29 mouse cellular contexts compared by ENCODE assay signal in the genomic region with DNA sequence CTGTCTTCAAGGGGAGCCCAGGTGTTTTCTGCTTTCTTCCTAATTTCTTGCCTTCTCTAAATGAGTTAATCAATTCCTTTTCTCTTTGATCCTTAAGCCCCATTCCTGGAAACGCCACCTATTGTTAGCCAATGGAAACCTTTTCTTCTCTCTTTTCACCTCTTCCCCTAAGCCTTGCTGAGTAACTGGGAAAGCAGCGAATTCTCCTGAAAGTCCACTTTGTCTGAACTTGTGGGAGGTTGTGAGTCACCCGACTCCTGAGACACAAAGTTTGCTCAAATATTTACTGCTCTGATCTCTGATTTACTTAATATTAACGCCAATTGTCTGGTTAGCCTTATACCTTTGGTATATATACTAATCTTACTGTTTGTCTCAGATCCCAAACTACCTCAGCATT.
DNase-seq lines count a peak whose midpoint lies in the region; ATAC-seq and TF ChIP-seq lines count a peak whose summit lies in the region.
"Had no signal": no experiment of that assay in that cellular context is flagged by ENCODE, and none has a peak within 500 bp of the region (broad histone marks: within the 10 kb centered on the region; RNA-seq: fewer than 3 reads in every experiment).

No protein-coding gene starts in this region.

- no peak overlapping the region for H3K4me3 ChIP-seq in forebrain, postnatal 0 days (ENCODE audit: low read depth, low read length)
- no peak overlapping the region for H3K4me3 ChIP-seq in forebrain, embryonic 13.5 days
- no peak overlapping the region for H3K4me3 ChIP-seq in stomach, embryonic 15.5 days (replicated peaks)
- no peak overlapping the region for H3K4me3 ChIP-seq in liver, embryonic 11.5 days (ENCODE audit: low read depth, low read length)
- H3K4me3 ChIP-seq: forebrain, embryonic 10.5 days; heart, embryonic 15.5 days; left cerebral cortex, adult 2 months; midbrain, embryonic 13.5 days had no signal

- 0 out of 2 replicates have a peak, but pooled peaks have one; percentile 2 for TF ChIP-seq CTCF in forebrain, postnatal 0 days (IDR thresholded peaks at IDR 0.05; ENCODE audit: low read depth)

- WGBS in forebrain, postnatal 0 days: 17% methylated on average over 4 of the region's 4 CpGs
- WGBS in forebrain, embryonic 13.5 days: 11% methylated on average over 4 of the region's 4 CpGs
- WGBS in stomach, embryonic 15.5 days: 31% methylated on average over 4 of the region's 4 CpGs
- 53% methylated on average over 4 of the region's 4 CpGs for WGBS in liver, embryonic 11.5 days

- H3K9me3 ChIP-seq in forebrain, postnatal 0 days (ENCODE audit: low read length): no peaks in the 10 kb centered on the region
- H3K9me3 ChIP-seq in forebrain, embryonic 13.5 days (replicated peaks): no peaks in the 10 kb centered on the region
- H3K9me3 ChIP-seq in stomach, embryonic 15.5 days: no peaks in the 10 kb centered on the region
- H3K9me3 ChIP-seq in liver, embryonic 11.5 days (ENCODE audit: control insufficient read depth, low read length): no peaks in the 10 kb centered on the region
- H3K9me3 ChIP-seq: forebrain, embryonic 10.5 days; heart, embryonic 15.5 days; midbrain, embryonic 13.5 days had no signal

- no peak overlapping the region for H3K27ac ChIP-seq in forebrain, postnatal 0 days (ENCODE audit: low read depth, low read length)
- no peak overlapping the region for H3K27ac ChIP-seq in forebrain, embryonic 13.5 days
- peak overlapping the region; percentile 61; the same call in 1 of the 2 replicates for H3K27ac ChIP-seq in stomach, embryonic 15.5 days
- H3K27ac ChIP-seq in liver, embryonic 11.5 days (ENCODE audit: low read depth, low read length): no peak overlapping the region
- H3K27ac ChIP-seq: forebrain, embryonic 10.5 days; heart, embryonic 15.5 days; hindbrain, embryonic 14.5 days; left cerebral cortex, adult 2 months; liver, embryonic 14.5 days; midbrain, embryonic 13.5 days had no signal

- no peaks in the 10 kb centered on the region for H3K4me1 ChIP-seq in forebrain, postnatal 0 days (ENCODE audit: insufficient read depth)
- no peaks in the 10 kb centered on the region for H3K4me1 ChIP-seq in forebrain, embryonic 13.5 days
- no peaks in the 10 kb centered on the region for H3K4me1 ChIP-seq in stomach, embryonic 15.5 days
- no peaks in the 10 kb centered on the region for H3K4me1 ChIP-seq in liver, embryonic 11.5 days (replicated peaks; ENCODE audit: control insufficient read depth, insufficient read depth, low read length)
- H3K4me1 ChIP-seq: heart, embryonic 15.5 days; midbrain, embryonic 13.5 days had no signal

- H3K27me3 ChIP-seq in forebrain, postnatal 0 days (ENCODE audit: insufficient read depth, low read length): no peaks in the 10 kb centered on the region
- no peaks in the 10 kb centered on the region for H3K27me3 ChIP-seq in forebrain, embryonic 13.5 days
- H3K27me3 ChIP-seq in stomach, embryonic 15.5 days (replicated peaks): no peaks in the 10 kb centered on the region
- no peaks in the 10 kb centered on the region for H3K27me3 ChIP-seq in liver, embryonic 11.5 days (replicated peaks; ENCODE audit: control insufficient read depth, insufficient read depth, low read length)
- H3K27me3 ChIP-seq: CH12.LX; heart, embryonic 15.5 days; midbrain, embryonic 13.5 days had no signal

- DNase-seq in forebrain, postnatal 0 days: no peak
- DNase-seq in 3T3-L1 (ENCODE audit: low read depth, low spot score) (peak; percentile 61), R1 (ENCODE audit: low read depth, low spot score) (peak; percentile 21)
- no peak for DNase-seq in adrenal gland, postnatal 10 days
- no peak for DNase-seq in liver, embryonic 11.5 days (ENCODE audit: low spot score)
- no peak for DNase-seq in retina, embryonic 14.5 days (ENCODE audit: low spot score)
- DNase-seq: adrenal gland, adult 8-10 months; B cell, adult 2 months; cerebellum, adult 18-20 months; cerebellum, postnatal 14 days; gastrocnemius, postnatal 36 days; heart, postnatal 36 days; kidney, postnatal 25 days; lung, embryonic 14.5 days; right cerebral cortex, postnatal 14 days; spleen, adult 18-20 months; thymus, adult 18-20 months; thymus, postnatal 4 days had no signal

- no peaks in the 10 kb centered on the region for H3K36me3 ChIP-seq in forebrain, postnatal 0 days (ENCODE audit: insufficient read depth)
- H3K36me3 ChIP-seq in forebrain, embryonic 13.5 days (ENCODE audit: poor library complexity, severe bottlenecking): no peaks in the 10 kb centered on the region
- H3K36me3 ChIP-seq in stomach, embryonic 15.5 days: no peaks in the 10 kb centered on the region
- H3K36me3 ChIP-seq in liver, embryonic 11.5 days (ENCODE audit: control insufficient read depth, insufficient read depth, low read length): no peaks in the 10 kb centered on the region
- H3K36me3 ChIP-seq: forebrain, embryonic 10.5 days; heart, embryonic 15.5 days; midbrain, embryonic 13.5 days had no signal

- no peak overlapping the region for H3K4me2 ChIP-seq in forebrain, postnatal 0 days (ENCODE audit: low read depth)
- H3K4me2 ChIP-seq in forebrain, embryonic 13.5 days: no peak overlapping the region
- no peak overlapping the region for H3K4me2 ChIP-seq in stomach, embryonic 15.5 days
- no peak overlapping the region for H3K4me2 ChIP-seq in liver, embryonic 11.5 days
- H3K4me2 ChIP-seq: heart, embryonic 15.5 days; hindbrain, embryonic 14.5 days; lung, embryonic 14.5 days; midbrain, embryonic 13.5 days had no signal

- H3K9ac ChIP-seq in forebrain, postnatal 0 days: no peak overlapping the region
- no peak overlapping the region for H3K9ac ChIP-seq in forebrain, embryonic 13.5 days
- no peak overlapping the region for H3K9ac ChIP-seq in stomach, embryonic 15.5 days
- no peak overlapping the region for H3K9ac ChIP-seq in liver, embryonic 11.5 days (ENCODE audit: low read depth, low read length)
- H3K9ac ChIP-seq: heart, embryonic 15.5 days; hindbrain, embryonic 14.5 days; liver, embryonic 14.5 days; lung, embryonic 14.5 days; midbrain, embryonic 13.5 days had no signal

- ATAC-seq in forebrain, postnatal 0 days: no peak
- ATAC-seq in forebrain, embryonic 13.5 days: no peak
- no peak for ATAC-seq in stomach, embryonic 15.5 days (ENCODE audit: insufficient read depth, low FRiP score, low read depth)
- no peak for ATAC-seq in liver, embryonic 11.5 days (replicated peaks; ENCODE audit: low FRiP score)
- ATAC-seq: activated CD4-positive, CD25-positive, alpha-beta regulatory T cell, adult 4 months; inflammation-experienced regulatory T-cells, adult 6 months had no signal

Comparison
In these comparisons a context has a peak if more than half of its experiments do, and no peak if none do; other contexts are left out.
1. DNase-seq: peak in 3T3-L1 (single experiment) and R1 (single experiment); none in forebrain, postnatal 0 days (single experiment), adrenal gland, postnatal 10 days (single experiment), liver, embryonic 11.5 days (single experiment) and retina, embryonic 14.5 days (single experiment).